Mouse (Mus musculus) neural tube, embryonic 15.5 days (tissue): Measurements from ENCODE around the gene Med12l. TPM values are rescaled to one million over a fixed set of nuclear protein-coding genes. Genes with fewer than 3 reads are reported as not detected.

Experiments used
- ATAC-seq: fragments of 200-750 bp; cut with Nextera tagmentation; 2 replicates; pipeline ENCODE4 v1.8.0; 2017; ENCODE audit warnings: mild to moderate bottlenecking, moderate TSS enrichment, moderate library complexity; ENCODE audit not compliant: low FRiP score
- H3K27ac ChIP-seq: fragments of 300-500 bp; sonication (generic); replicated peaks from 2 replicates; pipeline ENCODE4 v1.5.1; 2015; ENCODE audit warnings: mild to moderate bottlenecking, inconsistent platforms
- H3K27me3 ChIP-seq: fragments of 300-500 bp; sonication (generic); replicated peaks from 2 replicates; pipeline ENCODE4 v1.6.1; 2015; ENCODE audit warnings: inconsistent platforms
- H3K36me3 ChIP-seq: fragments of 300-500 bp; sonication (generic); 2 replicates; pipeline ENCODE4 v1.6.1; 2015; ENCODE audit warnings: inconsistent platforms
- H3K4me1 ChIP-seq: fragments of 300-500 bp; sonication (generic); 2 replicates; pipeline ENCODE4 v1.6.1; 2015; ENCODE audit warnings: inconsistent platforms
- H3K4me2 ChIP-seq: fragments of 300-500 bp; sonication (generic); 2 replicates; pipeline ENCODE4 v1.6.1; 2015; ENCODE audit warnings: inconsistent platforms, mild to moderate bottlenecking, moderate library complexity
- H3K4me3 ChIP-seq: fragments of 300-500 bp; sonication (generic); replicated peaks from 2 replicates; pipeline ENCODE4 v1.5.1; 2015; ENCODE audit warnings: mild to moderate bottlenecking, inconsistent platforms
- H3K9ac ChIP-seq: fragments of 300-500 bp; sonication (generic); replicated peaks from 2 replicates; pipeline ENCODE4 v1.6.1; 2015; ENCODE audit warnings: mild to moderate bottlenecking, inconsistent platforms
- H3K9me3 ChIP-seq: fragments of 300-500 bp; sonication (generic); replicated peaks from 2 replicates; pipeline ENCODE4 v1.6.1; 2016; ENCODE audit warnings: inconsistent platforms
- WGBS: fragments of 180-500 bp; shearing (Covaris S2); methylation state at CpG from one replicate; pipeline ENCODE4 v1.1.7; 2015; ENCODE audit warnings: mixed read lengths; 5-methylcytosine and 5-hydroxymethylcytosine counted together
- polyA plus RNA-seq: library from polyadenylated mRNA; unstranded; fragments of >200 nt; fragmentation: Nextera tagmentation; extraction: Ambion mirVana; gene quantifications from 2 replicates; pipeline ENCODE4 v1.2.1, GENCODE M21; 2015

Med12l gene
- polyA plus RNA-seq, 1 experiment from 2014 or later, result 4.8 TPM

DNA sequence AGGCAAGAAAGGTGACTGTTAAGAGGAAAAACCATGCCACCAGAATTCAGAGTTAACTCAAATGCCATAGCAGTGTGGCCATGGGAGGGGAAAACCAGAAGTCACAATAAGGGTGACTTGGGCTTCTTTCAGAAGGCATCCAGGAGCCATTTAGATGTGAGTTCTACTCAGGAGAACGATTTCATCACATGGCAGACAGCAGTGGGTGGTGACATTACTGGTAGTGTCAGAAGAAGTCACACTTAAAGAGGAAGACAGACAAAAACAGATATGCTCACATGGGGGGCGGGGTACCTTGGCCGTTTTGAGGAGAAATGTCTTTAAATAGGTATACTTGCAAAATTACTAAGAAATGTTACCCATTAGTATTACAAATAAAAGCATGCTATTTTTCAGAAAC is 258.4 kb downstream of the Med12l start:
- no peaks in the 10 kb centered on the region for H3K9me3 ChIP-seq
- H3K4me3 ChIP-seq, result no peak overlapping the region
- ATAC-seq, result no peak
- H3K4me1 ChIP-seq, result no peaks in the 10 kb centered on the region
- WGBS, result 91% methylated on average over 3 of the region's 3 CpGs
- no peaks in the 10 kb centered on the region for H3K27me3 ChIP-seq
- no peak overlapping the region for H3K27ac ChIP-seq
- no peak overlapping the region for H3K9ac ChIP-seq
- H3K4me2 ChIP-seq, result no peak overlapping the region
- peaks cover 15% of the 10 kb centered on the region for H3K36me3 ChIP-seq

DNA sequence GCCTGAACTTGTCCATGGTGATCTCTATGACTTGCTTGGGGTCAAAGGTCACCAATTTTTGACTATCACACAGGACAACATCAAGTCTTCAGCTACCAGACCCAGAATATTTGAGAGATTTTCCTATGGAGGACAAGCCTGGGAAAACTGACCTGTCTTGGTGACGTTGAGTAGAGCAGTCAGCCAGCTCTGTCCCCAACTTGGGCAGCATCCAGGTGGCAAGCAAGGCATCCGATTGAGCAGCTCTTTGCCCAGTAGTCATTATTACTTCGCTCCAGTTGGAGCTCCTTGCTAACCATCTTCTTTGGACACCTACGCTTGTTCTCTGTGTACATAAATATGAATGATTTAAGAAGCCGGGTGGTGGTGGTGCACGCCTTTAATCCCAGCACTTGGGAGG is 265.2 kb downstream of the Med12l start:
- Histone ChIP-seq H3K27me3 (no peaks in the 10 kb centered on the region), H3K36me3 (peaks cover 16% of the 10 kb centered on the region), H3K27ac (no peak overlapping the region), H3K4me3 (no peak overlapping the region), H3K4me1 (no peaks in the 10 kb centered on the region), H3K9ac (no peak overlapping the region), H3K9me3 (no peaks in the 10 kb centered on the region), H3K4me2 (no peak overlapping the region)
- WGBS, result 93% methylated on average over 6 of the region's 6 CpGs
- no peak for ATAC-seq

DNA sequence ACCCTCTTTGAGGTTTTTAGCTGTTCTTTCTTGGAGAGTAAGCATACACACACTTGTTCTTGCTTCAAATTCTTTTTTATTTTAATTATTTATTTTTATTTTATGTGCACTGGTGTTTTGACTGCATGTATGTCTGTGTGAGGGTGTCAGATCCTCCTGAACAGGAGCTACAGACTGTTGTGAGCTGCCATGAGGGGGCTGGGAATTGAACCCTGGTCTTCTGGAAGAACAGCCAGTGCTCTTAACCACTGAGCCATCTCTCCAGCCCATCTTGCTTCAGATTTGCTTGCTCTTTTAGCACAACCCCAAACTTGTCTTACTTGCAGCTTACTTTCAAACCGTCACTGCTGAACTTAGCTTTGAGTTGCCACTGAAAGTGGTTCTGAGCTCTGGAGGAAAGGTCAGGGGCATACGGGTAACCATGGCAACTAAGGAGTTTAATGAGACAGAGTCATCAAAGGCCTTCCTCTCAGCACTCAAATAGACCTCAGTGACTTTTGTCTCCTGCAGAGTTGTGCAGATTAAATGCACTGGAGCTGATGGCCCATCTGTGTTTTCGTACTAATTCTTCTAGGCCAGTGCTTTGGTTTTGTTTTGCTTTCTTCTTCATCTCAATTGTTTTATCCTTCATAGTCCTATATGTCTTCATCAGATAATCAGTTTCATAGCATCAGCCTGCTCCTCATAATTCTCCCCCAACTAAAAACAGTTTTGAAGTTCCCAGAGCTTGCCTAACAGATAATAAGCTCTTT is 272.1 kb downstream of the Med12l start:
- Histone ChIP-seq H3K4me2 (no peak overlapping the region), H3K27me3 (no peaks in the 10 kb centered on the region), H3K4me3 (no peak overlapping the region), H3K27ac (no peak overlapping the region), H3K4me1 (no peaks in the 10 kb centered on the region), H3K9ac (no peak overlapping the region), H3K36me3 (peaks cover 6% of the 10 kb centered on the region), H3K9me3 (no peaks in the 10 kb centered on the region)
- 7% methylated on average over 3 of the region's 3 CpGs for WGBS
- no peak for ATAC-seq

DNA sequence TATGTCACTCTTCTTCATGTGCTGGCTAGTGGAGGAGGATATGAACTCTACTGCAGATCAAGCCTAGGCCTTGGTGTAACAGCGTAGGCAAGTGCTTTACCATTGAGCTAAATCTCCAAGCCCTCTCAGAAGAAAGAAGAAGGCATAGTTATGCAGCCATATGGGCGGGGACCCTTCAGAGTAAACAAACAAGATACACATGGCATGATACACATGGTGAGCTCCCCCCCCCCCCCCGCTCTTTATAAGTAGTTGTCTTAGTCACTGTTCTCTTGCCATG is 272.6 kb downstream of the Med12l start:
- ATAC-seq, result no peak
- Histone ChIP-seq H3K4me2 (no peak overlapping the region), H3K36me3 (peaks cover 6% of the 10 kb centered on the region), H3K9ac (no peak overlapping the region), H3K9me3 (no peaks in the 10 kb centered on the region), H3K4me1 (no peaks in the 10 kb centered on the region), H3K27ac (no peak overlapping the region), H3K27me3 (no peaks in the 10 kb centered on the region), H3K4me3 (no peak overlapping the region)
- 90% methylated on average over 3 of the region's 3 CpGs for WGBS

DNA sequence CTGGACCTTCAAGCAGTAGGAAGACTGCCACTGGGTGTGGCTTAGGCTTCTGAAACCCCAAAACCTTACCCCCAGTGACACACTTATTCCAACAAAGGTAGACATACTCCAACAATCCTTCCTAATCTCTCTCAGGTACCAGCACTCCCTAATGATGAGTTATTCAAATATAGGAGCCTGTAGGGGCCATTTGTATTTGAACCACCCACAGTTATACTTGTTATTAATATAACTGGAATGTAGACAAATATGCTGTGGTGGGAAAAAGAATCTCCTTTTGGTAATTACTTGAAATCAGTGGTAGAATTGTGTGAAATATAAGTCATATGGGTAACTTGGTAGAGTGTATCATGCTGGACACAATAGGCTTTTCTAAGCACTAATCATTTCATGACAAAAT is 273.0 kb downstream of the Med12l start:
- ATAC-seq, result no peak
- Histone ChIP-seq H3K4me3 (no peak overlapping the region), H3K27me3 (no peaks in the 10 kb centered on the region), H3K9ac (no peak overlapping the region), H3K27ac (no peak overlapping the region), H3K9me3 (no peaks in the 10 kb centered on the region), H3K36me3 (peaks cover 6% of the 10 kb centered on the region), H3K4me1 (no peaks in the 10 kb centered on the region), H3K4me2 (no peak overlapping the region)

DNA sequence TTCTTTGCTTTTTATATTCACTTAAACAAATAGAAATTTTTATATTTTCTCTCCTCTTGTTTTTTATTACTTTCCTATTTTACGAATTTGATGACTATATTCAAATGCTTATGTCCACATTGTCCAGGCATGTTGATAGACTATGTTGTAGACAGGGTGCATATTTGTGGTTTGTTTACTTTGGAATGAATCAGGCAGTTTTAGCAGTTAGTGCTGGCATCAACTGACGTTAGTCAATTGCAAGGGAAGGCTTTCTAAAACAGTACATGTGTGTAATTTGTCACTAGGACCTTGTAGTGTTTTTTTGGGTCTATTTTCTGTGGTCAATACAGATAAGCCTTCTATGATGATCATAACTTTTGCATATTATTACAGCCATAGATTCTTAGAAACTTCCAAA is 284.9 kb downstream of the Med12l start:
- Histone ChIP-seq H3K4me1 (no peaks in the 10 kb centered on the region), H3K27me3 (no peaks in the 10 kb centered on the region), H3K9ac (no peak overlapping the region), H3K36me3 (no peaks in the 10 kb centered on the region), H3K4me2 (no peak overlapping the region), H3K4me3 (no peak overlapping the region), H3K9me3 (no peaks in the 10 kb centered on the region), H3K27ac (no peak overlapping the region)
- no peak for ATAC-seq
- 79% methylated on average over 2 of the region's 2 CpGs for WGBS

DNA sequence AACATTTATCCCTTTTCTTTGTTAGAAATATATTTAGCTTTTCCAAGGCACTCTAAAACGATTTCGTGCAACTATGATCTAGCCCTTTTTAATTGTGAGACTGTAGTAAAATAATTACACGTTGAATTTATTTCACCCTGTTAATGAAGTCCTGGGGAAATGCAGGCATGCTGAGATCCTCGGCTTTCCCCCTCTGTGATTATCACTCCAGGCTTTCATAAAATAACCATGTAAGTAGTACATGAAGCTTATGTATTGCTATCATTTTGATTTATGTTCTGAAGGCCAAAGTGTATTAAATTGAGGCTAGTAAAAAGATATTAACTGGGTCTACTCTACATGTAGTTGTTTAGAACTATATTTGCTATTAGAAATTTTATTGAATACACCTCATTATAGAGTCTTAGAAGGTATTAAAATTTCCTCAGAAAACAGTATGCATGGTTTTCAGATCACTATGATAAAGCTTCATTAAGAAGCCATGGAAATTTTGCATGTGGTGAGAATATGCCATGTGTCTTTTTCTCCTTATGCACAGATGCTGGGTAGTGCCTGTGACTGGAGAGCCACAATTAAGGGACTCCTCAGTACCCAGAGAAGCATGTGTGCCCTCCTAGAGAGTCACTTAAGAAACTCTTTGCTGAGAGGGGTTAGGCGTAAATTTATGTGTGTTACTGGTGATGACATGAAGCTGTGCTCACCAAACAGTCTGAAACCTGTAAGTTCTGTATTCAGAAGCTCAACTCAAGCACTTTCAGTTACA is 288.0 kb downstream of the Med12l start:
- Histone ChIP-seq H3K9ac (no peak overlapping the region), H3K36me3 (no peaks in the 10 kb centered on the region), H3K4me3 (no peak overlapping the region), H3K4me1 (no peaks in the 10 kb centered on the region), H3K9me3 (no peaks in the 10 kb centered on the region), H3K27me3 (no peaks in the 10 kb centered on the region), H3K27ac (no peak overlapping the region), H3K4me2 (no peak overlapping the region)
- 53% methylated on average over 5 of the region's 5 CpGs for WGBS
- ATAC-seq, result peak; percentile 54; the same call in 1 of the 2 replicates

DNA sequence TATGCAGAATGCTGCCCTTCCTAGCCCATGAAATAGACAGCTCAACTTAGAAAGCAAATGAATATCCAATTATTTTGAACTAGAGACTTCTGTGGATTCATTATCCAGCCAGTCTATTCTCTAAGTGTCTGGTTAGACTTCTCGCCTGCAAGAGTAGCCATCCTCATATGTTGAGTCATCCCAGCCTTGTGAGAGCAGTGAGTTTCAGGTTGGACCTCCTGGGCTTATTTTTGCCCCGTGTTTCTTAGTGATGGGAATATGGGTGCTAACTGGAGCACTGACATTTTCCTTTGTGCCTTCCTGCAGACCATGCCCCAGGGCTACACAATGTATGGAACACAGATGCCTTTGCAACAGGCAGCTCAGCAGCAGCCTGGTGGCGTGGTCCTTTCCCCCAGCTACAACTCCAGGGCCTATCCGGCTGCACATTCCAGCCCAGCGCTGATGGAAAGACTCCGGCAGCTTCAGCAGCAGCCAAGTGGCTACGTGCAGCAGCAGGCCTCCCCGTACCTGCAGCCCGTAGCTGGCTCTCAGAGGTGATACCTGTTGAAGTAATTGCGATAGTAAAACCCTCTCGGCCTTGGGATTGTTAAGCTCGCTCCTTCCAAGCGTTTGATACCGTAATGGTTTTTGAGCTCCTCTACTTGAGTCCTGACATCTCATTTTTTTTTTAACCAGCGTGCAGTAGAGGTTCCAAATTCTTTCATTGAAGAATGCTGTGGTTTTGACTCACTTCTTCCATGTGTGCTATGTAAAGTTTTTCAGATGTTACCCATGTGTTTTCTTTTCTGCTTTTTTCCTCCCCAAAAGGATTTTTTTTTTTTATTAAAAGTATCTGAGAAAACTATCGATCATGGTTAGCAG is 290.3 kb downstream of the Med12l start:
- Histone ChIP-seq H3K4me2 (no peak overlapping the region), H3K36me3 (no peaks in the 10 kb centered on the region), H3K27me3 (no peaks in the 10 kb centered on the region), H3K4me1 (no peaks in the 10 kb centered on the region), H3K27ac (no peak overlapping the region), H3K9ac (no peak overlapping the region), H3K9me3 (no peaks in the 10 kb centered on the region), H3K4me3 (no peak overlapping the region)
- ATAC-seq, result no peak
- 92% methylated on average over 16 of the region's 16 CpGs for WGBS

DNA sequence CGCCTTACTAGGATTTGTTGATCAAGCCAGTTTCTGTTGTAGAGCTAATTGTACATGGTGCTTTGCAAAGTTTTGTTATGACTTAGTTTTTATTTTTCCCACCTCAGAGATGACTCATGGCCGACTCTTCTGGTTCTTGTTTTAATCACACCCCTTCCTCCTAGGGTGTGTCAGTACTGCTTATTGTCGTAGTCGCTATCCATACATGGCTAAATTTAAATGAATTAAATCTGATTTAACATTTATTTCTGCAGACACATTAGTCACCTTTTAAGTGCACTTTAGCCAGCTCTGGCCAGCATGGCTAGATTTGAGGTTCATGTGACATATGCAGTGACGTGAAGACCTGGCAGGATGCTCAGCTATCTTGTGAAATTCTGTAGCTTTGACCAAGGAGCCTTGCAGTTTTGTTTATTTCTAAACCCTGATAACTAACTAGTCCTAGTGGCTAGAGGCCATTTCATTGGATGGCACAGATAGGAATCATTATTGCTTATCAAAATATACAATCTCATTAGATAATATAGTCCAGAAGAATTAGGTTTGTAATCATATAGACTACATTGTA is 291.0 kb downstream of the Med12l start:
- WGBS, result 94% methylated on average over 5 of the region's 5 CpGs
- Histone ChIP-seq H3K4me2 (no peak overlapping the region), H3K36me3 (no peaks in the 10 kb centered on the region), H3K27ac (no peak overlapping the region), H3K4me1 (no peaks in the 10 kb centered on the region), H3K4me3 (no peak overlapping the region), H3K9ac (no peak overlapping the region), H3K27me3 (no peaks in the 10 kb centered on the region), H3K9me3 (no peaks in the 10 kb centered on the region)
- ATAC-seq, result no peak

DNA sequence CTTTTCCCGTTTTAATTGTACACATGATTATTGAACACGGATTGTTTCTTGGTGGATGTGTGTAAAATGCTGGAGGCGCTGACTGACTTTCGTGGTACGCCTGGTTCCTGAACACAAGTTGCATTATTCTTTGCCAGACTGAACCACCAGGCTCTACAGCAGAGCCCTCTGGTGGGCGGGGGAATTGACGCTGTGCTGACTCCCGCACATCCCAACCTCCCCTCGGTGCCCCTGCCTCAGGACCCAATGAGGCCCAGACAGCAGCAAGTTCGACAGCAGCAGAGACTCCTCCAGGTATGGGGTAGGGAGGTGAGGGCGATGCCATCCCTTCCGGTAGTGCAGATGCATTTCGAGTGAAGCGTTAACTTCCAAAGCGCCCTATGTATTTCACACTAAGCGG is 292.0 kb downstream of the Med12l start:
- H3K4me2 ChIP-seq, result no peak overlapping the region
- WGBS, result 87% methylated on average over 16 of the region's 16 CpGs
- no peaks in the 10 kb centered on the region for H3K9me3 ChIP-seq
- no peak overlapping the region for H3K27ac ChIP-seq
- no peaks in the 10 kb centered on the region for H3K36me3 ChIP-seq
- no peak overlapping the region for H3K4me3 ChIP-seq
- no peaks in the 10 kb centered on the region for H3K4me1 ChIP-seq
- no peaks in the 10 kb centered on the region for H3K27me3 ChIP-seq
- H3K9ac ChIP-seq, result no peak overlapping the region
- no peak for ATAC-seq

DNA sequence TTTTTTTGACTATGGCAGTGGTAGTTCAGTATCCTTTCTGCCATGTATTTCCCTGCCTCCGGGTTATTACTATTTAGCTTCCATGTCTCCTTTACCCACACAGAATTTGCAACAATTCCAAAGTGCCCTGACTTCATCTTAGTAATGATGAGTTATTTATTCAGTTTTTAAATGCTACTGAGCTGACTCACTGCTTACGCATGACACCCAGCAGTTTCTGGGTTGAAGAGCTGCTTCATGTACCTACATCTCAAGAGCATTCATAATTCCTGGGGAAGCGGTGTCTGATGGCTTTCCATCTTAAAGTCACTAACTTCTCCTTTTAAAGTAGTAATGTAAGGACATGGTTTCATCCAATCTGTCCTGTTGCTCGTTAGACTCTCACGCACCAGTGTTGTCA is 299.3 kb downstream of the Med12l start:
- 95% methylated on average over 5 of the region's 5 CpGs for WGBS
- no peak overlapping the region for H3K4me3 ChIP-seq
- no peak overlapping the region for H3K4me2 ChIP-seq
- no peaks in the 10 kb centered on the region for H3K9me3 ChIP-seq
- H3K27ac ChIP-seq, result no peak overlapping the region
- no peaks in the 10 kb centered on the region for H3K4me1 ChIP-seq
- no peaks in the 10 kb centered on the region for H3K36me3 ChIP-seq
- no peaks in the 10 kb centered on the region for H3K27me3 ChIP-seq
- ATAC-seq, result no peak
- no peak overlapping the region for H3K9ac ChIP-seq
